Comparison of ENCODE assay signal across 7 mouse cellular contexts in genomic region chr3:90265932-90266741, GRCm38 (mm10). TPM values are rescaled to one million over a fixed set of nuclear protein-coding genes. Genes with fewer than 3 reads are reported as not detected.
DNase-seq lines count a peak whose midpoint lies in the region; ATAC-seq and TF ChIP-seq lines count a peak whose summit lies in the region.

No protein-coding gene starts in this region.

- H3K36me3 ChIP-seq in forebrain, embryonic 16.5 days (ENCODE audit: control insufficient read depth, insufficient read depth), result peaks cover 18% of the 10 kb centered on the region
- H3K36me3 ChIP-seq in stomach, postnatal 0 days (ENCODE audit: control insufficient read depth, insufficient read depth, low read length), result peaks cover 12% of the 10 kb centered on the region

- peak overlapping the region; percentile 86 for H3K4me3 ChIP-seq in forebrain, embryonic 16.5 days (replicated peaks; ENCODE audit: low read length)
- H3K4me3 ChIP-seq in stomach, postnatal 0 days (ENCODE audit: low read depth, low read length), result peak overlapping the region; percentile 83

- TF ChIP-seq CTCF in stomach, postnatal 0 days (IDR thresholded peaks at IDR 0.05; ENCODE audit: low read depth), result no peak

- no peak; the same call in 1 of the 2 replicates for ATAC-seq in forebrain, embryonic 16.5 days
- ATAC-seq in inflammation-experienced regulatory T-cells, adult 6 months, result peak; percentile 43
- ATAC-seq in megakaryocyte progenitor cell, adult 5-6 weeks (replicated peaks; ENCODE audit: poor library complexity), result peak; percentile 46
- no peak; the same call in 1 of the 2 replicates for ATAC-seq in stomach, postnatal 0 days (ENCODE audit: low FRiP score, low TSS enrichment)

- peak overlapping the region; percentile 89 for H3K27ac ChIP-seq in forebrain, embryonic 16.5 days (ENCODE audit: low read length)
- peak overlapping the region; percentile 97 for H3K27ac ChIP-seq in stomach, postnatal 0 days (replicated peaks)

- peak overlapping the region; percentile 86 for H3K4me2 ChIP-seq in forebrain, embryonic 16.5 days (ENCODE audit: low read length)
- H3K4me2 ChIP-seq in stomach, postnatal 0 days (replicated peaks; ENCODE audit: low read depth), result peak overlapping the region; percentile 86

- H3K9ac ChIP-seq in forebrain, embryonic 16.5 days (replicated peaks; ENCODE audit: low read depth, low read length), result peak overlapping the region; percentile 88
- peak overlapping the region; percentile 84 for H3K9ac ChIP-seq in stomach, postnatal 0 days (ENCODE audit: low read length)

- H3K4me1 ChIP-seq in forebrain, embryonic 16.5 days (replicated peaks; ENCODE audit: control insufficient read depth, insufficient read depth, low read length), result peaks cover 12% of the 10 kb centered on the region
- 0 out of 2 replicates have a peak, but pooled peaks cover 4% of the 10 kb centered on the region for H3K4me1 ChIP-seq in stomach, postnatal 0 days (replicated peaks; ENCODE audit: control insufficient read depth, insufficient read depth)

- no peak for TF ChIP-seq EP300 in stomach, postnatal 0 days (optimal IDR thresholded peaks at IDR 0.05)

- 29% methylated on average over 16 of the region's 16 CpGs for WGBS in forebrain, embryonic 16.5 days
- WGBS in stomach, postnatal 0 days, result 22% methylated on average over 16 of the region's 16 CpGs

- H3K27me3 ChIP-seq in forebrain, embryonic 16.5 days (replicated peaks; ENCODE audit: control insufficient read depth, insufficient read depth, low read length), result no peaks in the 10 kb centered on the region
- H3K27me3 ChIP-seq in stomach, postnatal 0 days (ENCODE audit: control insufficient read depth, insufficient read depth, low read length), result no peaks in the 10 kb centered on the region

- DNase-seq in CD4-positive, CD25-positive, alpha-beta regulatory T cell, adult 2 months (ENCODE audit: low read depth, low spot score), result peak; percentile 78
- DNase-seq in MEL-GATA-1-ER (ENCODE audit: extremely low read depth, low read depth), result peak; percentile 91
- no peak for DNase-seq in stomach, postnatal 0 days (ENCODE audit: low spot score)
- DNase-seq in embryo, embryonic 10 days (ENCODE audit: low spot score), result no peak

- no peaks in the 10 kb centered on the region for H3K9me3 ChIP-seq in forebrain, embryonic 16.5 days (ENCODE audit: control insufficient read depth, low read length)
- H3K9me3 ChIP-seq in stomach, postnatal 0 days (ENCODE audit: control insufficient read depth, low read length), result no peaks in the 10 kb centered on the region

RNA-seq across cellular contexts. Expression of gene Dennd4b, which starts 1.2 kb away (rescaled TPM):
- polyA plus RNA-seq in forebrain, embryonic 16.5 days (2015; fragmentation: Nextera tagmentation; extraction: Ambion mirVana), result 5.3 and 6.7 TPM in 2 replicates
- polyA plus RNA-seq in inflammation-experienced regulatory T-cells, adult 6 months (2017; shearing (Covaris generic)), result 10 to 100 TPM; 19.6 to 25.8 (median 24.2) TPM
- 16.5 and 21.9 TPM in 2 replicates for total RNA-seq in megakaryocyte progenitor cell, adult 5-6 weeks (2015)
- 8.9 and 10.4 TPM in 2 replicates for total RNA-seq in megakaryocyte progenitor cell, adult 5-6 weeks (2017)
- polyA plus RNA-seq in stomach, postnatal 0 days (2015; fragmentation: Nextera tagmentation; extraction: Ambion mirVana), result 0.95 and 1.1 TPM in 2 replicates

RNA-seq across cellular contexts. Expression of gene Crtc2, which starts 12.2 kb away (rescaled TPM):
- 18.5 and 23.2 TPM in 2 replicates for polyA plus RNA-seq in forebrain, embryonic 16.5 days (2015; fragmentation: Nextera tagmentation; extraction: Ambion mirVana)
- polyA plus RNA-seq in inflammation-experienced regulatory T-cells, adult 6 months (2017; shearing (Covaris generic)), result 10 to 100 TPM; 35.6 to 48.0 (median 37.0) TPM
- total RNA-seq in megakaryocyte progenitor cell, adult 5-6 weeks (2015), result 30.9 and 32.5 TPM in 2 replicates
- total RNA-seq in megakaryocyte progenitor cell, adult 5-6 weeks (2017), result 10.2 and 18.2 TPM in 2 replicates
- polyA plus RNA-seq in stomach, postnatal 0 days (2015; fragmentation: Nextera tagmentation; extraction: Ambion mirVana), result 8.9 and 11.8 TPM in 2 replicates

RNA-seq across cellular contexts. Expression of gene Slc39a1, which starts 18.2 kb away (rescaled TPM):
- 42.5 and 43.1 TPM in 2 replicates for polyA plus RNA-seq in forebrain, embryonic 16.5 days (2015; fragmentation: Nextera tagmentation; extraction: Ambion mirVana)
- polyA plus RNA-seq in inflammation-experienced regulatory T-cells, adult 6 months (2017; shearing (Covaris generic)), result 10 to 100 TPM; 35.0 to 72.7 (median 59.5) TPM
- 15.6 and 19.5 TPM in 2 replicates for total RNA-seq in megakaryocyte progenitor cell, adult 5-6 weeks (2015)
- 31.4 and 41.2 TPM in 2 replicates for total RNA-seq in megakaryocyte progenitor cell, adult 5-6 weeks (2017)
- polyA plus RNA-seq in stomach, postnatal 0 days (2015; fragmentation: Nextera tagmentation; extraction: Ambion mirVana), result 95.4 and 102 TPM in 2 replicates

RNA-seq across cellular contexts. Expression of gene Creb3l4, which starts 22.8 kb away (rescaled TPM):
- 2.7 and 3.3 TPM in 2 replicates for polyA plus RNA-seq in forebrain, embryonic 16.5 days (2015; fragmentation: Nextera tagmentation; extraction: Ambion mirVana)
- polyA plus RNA-seq in inflammation-experienced regulatory T-cells, adult 6 months (2017; shearing (Covaris generic)), result not detected
- 0.39 TPM in 1 of 2 replicates, not detected in the other for total RNA-seq in megakaryocyte progenitor cell, adult 5-6 weeks (2015)
- not detected in 2 replicates for total RNA-seq in megakaryocyte progenitor cell, adult 5-6 weeks (2017)
- 41.9 TPM in 2 replicates for polyA plus RNA-seq in stomach, postnatal 0 days (2015; fragmentation: Nextera tagmentation; extraction: Ambion mirVana)

RNA-seq across cellular contexts. Expression of gene Gatad2b, which starts 26.8 kb away (rescaled TPM):
- 15.2 and 16.5 TPM in 2 replicates for polyA plus RNA-seq in forebrain, embryonic 16.5 days (2015; fragmentation: Nextera tagmentation; extraction: Ambion mirVana)
- 10 to 100 TPM; 14.9 to 34.0 (median 28.3) TPM for polyA plus RNA-seq in inflammation-experienced regulatory T-cells, adult 6 months (2017; shearing (Covaris generic))
- total RNA-seq in megakaryocyte progenitor cell, adult 5-6 weeks (2015), result 87.0 and 96.0 TPM in 2 replicates
- total RNA-seq in megakaryocyte progenitor cell, adult 5-6 weeks (2017), result 17.7 and 22.7 TPM in 2 replicates
- polyA plus RNA-seq in stomach, postnatal 0 days (2015; fragmentation: Nextera tagmentation; extraction: Ambion mirVana), result 4.0 and 4.8 TPM in 2 replicates

Comparison
In these comparisons a context has a peak if more than half of its experiments do, and no peak if none do; other contexts are left out.
1. DNase-seq: peak in CD4-positive, CD25-positive, alpha-beta regulatory T cell, adult 2 months (single experiment) and MEL-GATA-1-ER (single experiment); none in stomach, postnatal 0 days (single experiment) and embryo, embryonic 10 days (single experiment).
2. ATAC-seq: peak in inflammation-experienced regulatory T-cells, adult 6 months (single experiment) and megakaryocyte progenitor cell, adult 5-6 weeks (single experiment); none in forebrain, embryonic 16.5 days (single experiment) and stomach, postnatal 0 days (single experiment).